Mouse (Mus musculus): ENCODE measurements around the gene Schip1.

DNA sequence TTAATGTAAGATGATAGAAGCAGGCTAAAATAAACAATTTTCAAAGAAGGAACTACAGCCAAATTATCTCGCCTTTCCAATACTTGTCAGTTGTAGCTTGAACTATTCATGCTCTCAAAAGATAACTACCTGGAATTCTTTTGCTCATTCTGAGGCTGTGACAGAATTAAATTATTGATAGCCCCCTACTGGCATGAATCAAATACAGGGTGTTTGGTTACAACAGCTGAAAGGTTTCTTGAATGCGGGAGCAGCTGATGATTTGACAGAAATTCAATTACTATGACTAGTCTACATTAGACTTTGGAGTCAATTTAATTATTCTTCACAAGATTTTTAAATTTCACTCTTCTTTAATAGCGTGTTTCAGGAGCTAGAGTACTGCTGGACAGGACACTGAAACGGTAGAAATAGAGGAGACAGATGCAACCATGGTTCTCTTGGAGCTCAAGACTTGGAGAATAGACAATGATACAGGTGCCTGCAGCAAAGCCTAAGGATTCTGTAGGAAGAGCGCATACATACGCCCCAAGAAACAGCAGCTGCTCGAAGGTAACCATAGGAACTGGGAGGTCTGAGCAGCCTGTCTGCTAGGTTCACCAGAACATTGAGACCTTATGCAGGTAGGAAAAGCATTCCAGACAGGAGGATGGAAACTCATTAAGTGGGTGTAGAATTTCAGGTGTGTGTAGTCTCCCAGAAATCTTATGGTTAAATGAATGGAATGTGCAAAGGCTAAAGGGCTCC, 313.0 kb downstream of the Schip1 start:
- TF ChIP-seq CTCF (IDR thresholded peaks at IDR 0.05; ENCODE audit: control insufficient read depth, insufficient read depth, low read length) = no peak
- no peak for TF ChIP-seq POLR2A (IDR thresholded peaks at IDR 0.05; ENCODE audit: borderline replicate concordance, control insufficient read depth, low read depth, low read length)

Measured in bone marrow, adult 2 months (tissue).